Comparison of ENCODE assay signal across 20 mouse cellular contexts in the genomic region with DNA sequence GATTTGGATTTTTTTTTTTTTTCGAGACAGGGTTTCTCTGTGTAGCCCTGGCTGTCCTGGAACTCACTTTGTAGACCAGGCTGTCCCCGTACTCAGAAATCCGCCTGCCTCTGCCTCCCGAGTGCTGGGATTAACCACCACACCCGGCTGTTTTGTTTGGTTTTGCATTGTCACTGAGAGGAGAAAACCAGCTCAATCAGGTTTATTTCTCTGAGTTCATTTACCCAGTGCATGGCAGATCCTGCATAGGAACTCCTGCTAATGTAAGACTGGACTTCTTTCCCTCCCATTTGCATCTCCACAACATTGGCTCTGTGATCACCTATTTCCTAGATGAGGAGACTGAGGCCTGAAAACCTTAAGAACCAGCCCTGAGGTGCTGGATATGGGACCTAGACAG.
"Had no signal": no experiment of that assay in that cellular context is flagged by ENCODE, and none has a peak within 500 bp of the region (broad histone marks: within the 10 kb centered on the region; RNA-seq: fewer than 3 reads in every experiment).

No protein-coding gene starts in this region.

- H3K4me2 ChIP-seq: lung, embryonic 15.5 days; midbrain, embryonic 13.5 days; neural tube, embryonic 13.5 days; stomach, embryonic 15.5 days had no signal

- H3K9ac ChIP-seq: liver, embryonic 14.5 days; lung, embryonic 15.5 days; midbrain, embryonic 13.5 days; neural tube, embryonic 13.5 days; stomach, embryonic 15.5 days had no signal

- H3K9me3 ChIP-seq: lung, embryonic 15.5 days; midbrain, embryonic 10.5 days; midbrain, embryonic 13.5 days; neural tube, embryonic 13.5 days; stomach, embryonic 15.5 days had no signal

- H3K36me3 ChIP-seq: lung, embryonic 15.5 days; midbrain, embryonic 10.5 days; midbrain, embryonic 13.5 days; neural tube, embryonic 13.5 days; stomach, embryonic 15.5 days had no signal

- H3K27me3 ChIP-seq: lung, embryonic 15.5 days; midbrain, embryonic 13.5 days; neural tube, embryonic 13.5 days; stomach, embryonic 15.5 days had no signal

- H3K4me1 ChIP-seq: lung, embryonic 15.5 days; midbrain, embryonic 10.5 days; midbrain, embryonic 13.5 days; neural tube, embryonic 13.5 days; stomach, embryonic 15.5 days had no signal

- ATAC-seq: midbrain, embryonic 13.5 days; midbrain, embryonic 16.5 days had no signal

- H3K27ac ChIP-seq: kidney, postnatal 0 days; layer of hippocampus, adult 2 months; liver, embryonic 14.5 days; lung, embryonic 15.5 days; midbrain, embryonic 10.5 days; midbrain, embryonic 13.5 days; neural tube, embryonic 13.5 days; stomach, embryonic 15.5 days had no signal

- DNase-seq: kidney, postnatal 25 days; layer of hippocampus, adult 9-11 months; lung, adult 18-20 months; lung, postnatal 10 days; lung, postnatal 36 days; retina, postnatal 1 day; right cerebral cortex, postnatal 25 days; spleen, adult 18-20 months; thymus, postnatal 36 days had no signal

- H3K4me3 ChIP-seq: layer of hippocampus, adult 2 months; lung, embryonic 15.5 days; megakaryocyte, embryonic 14.5 days; midbrain, embryonic 10.5 days; midbrain, embryonic 13.5 days; myocyte; neural tube, embryonic 13.5 days; stomach, embryonic 15.5 days had no signal
